In genomic region chr2:180678609-180679140, GRCm38 (mm10) we compare ENCODE assay signal across 8 mouse cellular contexts. TPM values are rescaled to one million over a fixed set of nuclear protein-coding genes. Genes with fewer than 3 reads are reported as not detected.
DNase-seq lines count a peak whose midpoint lies in the region; ATAC-seq lines count a peak whose summit lies in the region.

No protein-coding gene starts in this region.

- ATAC-seq in granulocyte monocyte progenitor cell, adult 5-6 weeks (replicated peaks; ENCODE audit: poor library complexity, severe bottlenecking), result peak; percentile 95
- 0 out of 2 replicates have a peak, but pooled peaks have one; percentile 53 for ATAC-seq in limb, embryonic 11.5 days (ENCODE audit: insufficient number of reproducible peaks, low FRiP score, low TSS enrichment, low read depth)
- peak; percentile 73 for ATAC-seq in midbrain, embryonic 15.5 days (replicated peaks)

- 30% methylated on average over 4 of the region's 4 CpGs for WGBS in limb, embryonic 11.5 days
- WGBS in midbrain, embryonic 15.5 days, result 23% methylated on average over 4 of the region's 4 CpGs

- H3K36me3 ChIP-seq in limb, embryonic 11.5 days (ENCODE audit: control insufficient read depth, insufficient read depth, low read length), result peaks cover 11% of the 10 kb centered on the region
- peaks cover 22% of the 10 kb centered on the region for H3K36me3 ChIP-seq in midbrain, embryonic 15.5 days (replicated peaks)

- H3K9me3 ChIP-seq in limb, embryonic 11.5 days (ENCODE audit: control insufficient read depth, low read length), result no peaks in the 10 kb centered on the region
- no peaks in the 10 kb centered on the region for H3K9me3 ChIP-seq in midbrain, embryonic 15.5 days

- no peak overlapping the region for H3K9ac ChIP-seq in limb, embryonic 11.5 days (ENCODE audit: low read length)
- H3K9ac ChIP-seq in midbrain, embryonic 15.5 days, result no peak overlapping the region

- no peak overlapping the region for H3K4me3 ChIP-seq in limb, embryonic 11.5 days (ENCODE audit: low read depth, low read length)
- H3K4me3 ChIP-seq in midbrain, embryonic 15.5 days, result no peak overlapping the region

- H3K27ac ChIP-seq in limb, embryonic 11.5 days (replicated peaks; ENCODE audit: low read depth, low read length), result no peak overlapping the region
- no peak overlapping the region for H3K27ac ChIP-seq in midbrain, embryonic 15.5 days

- no peak overlapping the region for H3K4me2 ChIP-seq in limb, embryonic 11.5 days (ENCODE audit: low read depth, severe bottlenecking)
- no peak overlapping the region for H3K4me2 ChIP-seq in midbrain, embryonic 15.5 days

- no peaks in the 10 kb centered on the region for H3K27me3 ChIP-seq in limb, embryonic 11.5 days (ENCODE audit: control insufficient read depth, insufficient read depth, low read length)
- no peaks in the 10 kb centered on the region for H3K27me3 ChIP-seq in midbrain, embryonic 15.5 days (replicated peaks)

- peak; percentile 76 for DNase-seq in 3T3-L1 (ENCODE audit: low read depth, low spot score)
- peak; percentile 57 to 91 for DNase-seq in adrenal gland, adult (ENCODE audit: inconsistent age in 2 of 2, low spot score in 1 of 2)
- peak; percentile 64 for DNase-seq in embryo, embryonic 11 days
- DNase-seq in kidney, adult 8-10 months, result peak; percentile 49 to 73
- DNase-seq in limb, embryonic 11.5 days (ENCODE audit: low spot score), result peak; percentile 70
- peak; percentile 75 to 79 for DNase-seq in spleen, postnatal 10 days (ENCODE audit: low spot score in 2 of 2)

- no peaks in the 10 kb centered on the region for H3K4me1 ChIP-seq in limb, embryonic 11.5 days (ENCODE audit: control insufficient read depth, insufficient read depth, low read length)
- H3K4me1 ChIP-seq in midbrain, embryonic 15.5 days, result no peaks in the 10 kb centered on the region

RNA-seq across cellular contexts. Expression of gene Dido1, which starts 31.1 kb away (rescaled TPM):
- 44.8 and 57.8 TPM in 2 replicates for total RNA-seq in granulocyte monocyte progenitor cell, adult 5-6 weeks (2014; fragmentation: Nextera tagmentation)
- total RNA-seq in granulocyte monocyte progenitor cell, adult 5-6 weeks (2017), result 48.5 and 51.3 TPM in 2 replicates
- 30.0 and 34.9 TPM in 2 replicates for polyA plus RNA-seq in limb, embryonic 11.5 days (2014; fragmentation: Nextera tagmentation; extraction: Ambion mirVana)
- 29.0 and 30.1 TPM in 2 replicates for polyA plus RNA-seq in midbrain, embryonic 15.5 days (2015; fragmentation: Nextera tagmentation; extraction: Ambion mirVana)

RNA-seq across cellular contexts. Expression of gene Gid8, which starts 31.2 kb away (rescaled TPM):
- 50.9 and 61.5 TPM in 2 replicates for total RNA-seq in granulocyte monocyte progenitor cell, adult 5-6 weeks (2014; fragmentation: Nextera tagmentation)
- 58.6 and 64.3 TPM in 2 replicates for total RNA-seq in granulocyte monocyte progenitor cell, adult 5-6 weeks (2017)
- polyA plus RNA-seq in limb, embryonic 11.5 days (2014; fragmentation: Nextera tagmentation; extraction: Ambion mirVana), result 64.9 and 65.6 TPM in 2 replicates
- polyA plus RNA-seq in midbrain, embryonic 15.5 days (2015; fragmentation: Nextera tagmentation; extraction: Ambion mirVana), result 56.1 and 60.7 TPM in 2 replicates

RNA-seq across cellular contexts. Expression of gene Tcfl5, which starts 36.2 kb away (rescaled TPM):
- total RNA-seq in granulocyte monocyte progenitor cell, adult 5-6 weeks (2014; fragmentation: Nextera tagmentation), result not detected in 2 replicates
- not detected in 2 replicates for total RNA-seq in granulocyte monocyte progenitor cell, adult 5-6 weeks (2017)
- 0.17 and 0.28 TPM in 2 replicates for polyA plus RNA-seq in limb, embryonic 11.5 days (2014; fragmentation: Nextera tagmentation; extraction: Ambion mirVana)
- 0.30 and 0.43 TPM in 2 replicates for polyA plus RNA-seq in midbrain, embryonic 15.5 days (2015; fragmentation: Nextera tagmentation; extraction: Ambion mirVana)

RNA-seq across cellular contexts. Expression of gene Slc17a9, which starts 46.4 kb away (rescaled TPM):
- total RNA-seq in granulocyte monocyte progenitor cell, adult 5-6 weeks (2014; fragmentation: Nextera tagmentation), result 19.4 and 21.5 TPM in 2 replicates
- 6.5 and 9.0 TPM in 2 replicates for total RNA-seq in granulocyte monocyte progenitor cell, adult 5-6 weeks (2017)
- 0.09 and 0.45 TPM in 2 replicates for polyA plus RNA-seq in limb, embryonic 11.5 days (2014; fragmentation: Nextera tagmentation; extraction: Ambion mirVana)
- 0.17 and 0.26 TPM in 2 replicates for polyA plus RNA-seq in midbrain, embryonic 15.5 days (2015; fragmentation: Nextera tagmentation; extraction: Ambion mirVana)
